Mouse (Mus musculus) hindbrain, embryonic 16.5 days (tissue): ENCODE measurements around the gene Ascc1. TPM values are rescaled to one million over a fixed set of nuclear protein-coding genes. Genes with fewer than 3 reads are reported as not detected.

Experiments used
- ATAC-seq: fragments of 200-750 bp; cut with Nextera tagmentation; 2 replicates; pipeline ENCODE4 v1.8.0; 2017; ENCODE audit warnings: moderate TSS enrichment, moderate library complexity
- H3K27ac ChIP-seq: fragments of 300-500 bp; sonication (generic); 2 replicates; pipeline ENCODE4 v1.5.1; 2014; ENCODE audit warnings: low read depth, mild to moderate bottlenecking, control low read depth, low read length, moderate library complexity
- H3K27me3 ChIP-seq: fragments of 300-500 bp; sonication (generic); replicated peaks from 2 replicates; pipeline ENCODE4 v1.6.1; 2014; ENCODE audit warnings: low read length; ENCODE audit not compliant: control insufficient read depth, insufficient read depth
- H3K36me3 ChIP-seq: fragments of 300-500 bp; sonication (generic); 2 replicates; pipeline ENCODE4 v1.6.1; 2014; ENCODE audit warnings: mild to moderate bottlenecking, low read length, moderate library complexity, mixed read lengths; ENCODE audit not compliant: control insufficient read depth, insufficient read depth
- H3K4me1 ChIP-seq: fragments of 300-500 bp; sonication (generic); 2 replicates; pipeline ENCODE4 v1.6.1; 2014; ENCODE audit warnings: low read depth, low read length; ENCODE audit not compliant: control insufficient read depth, insufficient read depth
- H3K4me2 ChIP-seq: fragments of 300-500 bp; sonication (generic); 2 replicates; pipeline ENCODE4 v1.6.1; 2014; ENCODE audit warnings: mild to moderate bottlenecking, low read length, control low read depth, moderate library complexity
- H3K4me3 ChIP-seq: fragments of 300-500 bp; sonication (generic); 2 replicates; pipeline ENCODE4 v1.5.1; 2014; ENCODE audit warnings: mild to moderate bottlenecking, low read length, control low read depth, moderate library complexity
- H3K9ac ChIP-seq: fragments of 300-500 bp; sonication (generic); 2 replicates; pipeline ENCODE4 v1.6.1; 2014; ENCODE audit warnings: low read depth, mild to moderate bottlenecking, control low read depth, low read length, moderate library complexity
- H3K9me3 ChIP-seq: fragments of 300-500 bp; sonication (generic); 2 replicates; pipeline ENCODE4 v1.6.1; 2014; ENCODE audit warnings: mild to moderate bottlenecking, low read length, moderate library complexity; ENCODE audit not compliant: control insufficient read depth
- WGBS: fragments of 180-500 bp; shearing (Covaris S2); extraction: QIAGEN DNeasy Blood & Tissue Kit; methylation state at CpG from one replicate; pipeline ENCODE4 v1.1.7; 2014; 5-methylcytosine and 5-hydroxymethylcytosine counted together
- polyA plus RNA-seq: library from polyadenylated mRNA; unstranded; fragments of >200 nt; fragmentation: Nextera tagmentation; extraction: Ambion mirVana; gene quantifications from 2 replicates; pipeline ENCODE4 v1.2.1, GENCODE M21; 2015

Ascc1 gene
- polyA plus RNA-seq, result 47.7 and 48.3 TPM in 2 replicates

GRCm38 (mm10) chr10:60002673-60003212 is at the start of gene Ascc1, which contains the start of gene Anapc16:
Gene Ascc1 (plus strand): TSS chr10:60002805.
Gene Anapc16 (minus strand): TSS chr10:60003135.
- ATAC-seq, result peak; percentile 97
- Histone ChIP-seq H3K27me3 (no peaks in the 10 kb centered on the region), H3K4me3 (peak within 1 kb of the TSS; percentile 62), H3K9ac (peak within 1 kb of the TSS; percentile 84), H3K9me3 (no peaks in the 10 kb centered on the region), H3K4me1 (peaks cover 14% of the 10 kb centered on the region), H3K4me2 (peak within 1 kb of the TSS; percentile 77), H3K27ac (peak within 1 kb of the TSS; percentile 100), H3K36me3 (0 out of 2 replicates have a peak, but pooled peaks cover 2% of the 10 kb centered on the region)
- under 1% methylated on average over 42 of the region's 51 CpGs for WGBS

GRCm38 (mm10) chr10:59953564-59954039 is 49.0 kb upstream of the Ascc1 start:
- no peak overlapping the region for H3K4me3 ChIP-seq
- no peak for ATAC-seq
- H3K27me3 ChIP-seq, result no peaks in the 10 kb centered on the region
- H3K36me3 ChIP-seq, result no peaks in the 10 kb centered on the region
- no peak overlapping the region for H3K9ac ChIP-seq
- H3K9me3 ChIP-seq, result no peaks in the 10 kb centered on the region
- 30% methylated on average over 7 of the region's 7 CpGs for WGBS
- H3K27ac ChIP-seq, result no peak overlapping the region
- H3K4me2 ChIP-seq, result no peak overlapping the region
- peaks cover 22% of the 10 kb centered on the region for H3K4me1 ChIP-seq

GRCm38 (mm10) chr10:59956681-59957080 is 45.9 kb upstream of the Ascc1 start:
- no peak overlapping the region for H3K4me2 ChIP-seq
- ATAC-seq, result no peak
- H3K27me3 ChIP-seq, result no peaks in the 10 kb centered on the region
- no peaks in the 10 kb centered on the region for H3K9me3 ChIP-seq
- H3K4me3 ChIP-seq, result no peak overlapping the region
- peak overlapping the region; percentile 49 for H3K27ac ChIP-seq
- H3K4me1 ChIP-seq, result peaks cover 21% of the 10 kb centered on the region
- 41% methylated on average over 5 of the region's 5 CpGs for WGBS
- H3K36me3 ChIP-seq, result no peaks in the 10 kb centered on the region
- H3K9ac ChIP-seq, result no peak overlapping the region

- peaks cover 21% of the 10 kb centered on the region for H3K4me1 ChIP-seq
- H3K4me3 ChIP-seq, result peak overlapping the region; percentile 12
- no peaks in the 10 kb centered on the region for H3K36me3 ChIP-seq
- peak overlapping the region; percentile 56 for H3K27ac ChIP-seq
- peak; percentile 41 for ATAC-seq
- H3K4me2 ChIP-seq, result peak overlapping the region; percentile 44
- peak overlapping the region; percentile 41 for H3K9ac ChIP-seq
- H3K9me3 ChIP-seq, result no peaks in the 10 kb centered on the region
- WGBS, result 11% methylated on average over 25 of the region's 25 CpGs
- H3K27me3 ChIP-seq, result no peaks in the 10 kb centered on the region
Measured at GRCm38 (mm10) chr10:59957171-59958149, 45.1 kb upstream of the Ascc1 start.

- Histone ChIP-seq H3K4me3 (no peak overlapping the region), H3K4me2 (peak overlapping the region; percentile 44), H3K27ac (peak overlapping the region; percentile 56), H3K36me3 (no peaks in the 10 kb centered on the region), H3K9ac (peak overlapping the region; percentile 41), H3K27me3 (no peaks in the 10 kb centered on the region), H3K4me1 (peaks cover 17% of the 10 kb centered on the region), H3K9me3 (no peaks in the 10 kb centered on the region)
- ATAC-seq, result peak; percentile 12; the same call in 1 of the 2 replicates
- WGBS, result 19% methylated on average over 5 of the region's 5 CpGs
Measured at GRCm38 (mm10) chr10:59958458-59958857, 44.1 kb upstream of the Ascc1 start.

- Histone ChIP-seq H3K4me1 (peaks cover 18% of the 10 kb centered on the region), H3K27ac (no peak overlapping the region), H3K27me3 (no peaks in the 10 kb centered on the region), H3K4me2 (no peak overlapping the region), H3K9ac (no peak overlapping the region), H3K9me3 (no peaks in the 10 kb centered on the region), H3K4me3 (no peak overlapping the region), H3K36me3 (no peaks in the 10 kb centered on the region)
- 69% methylated on average over 12 of the region's 12 CpGs for WGBS
- ATAC-seq, result no peak
Measured at GRCm38 (mm10) chr10:59959517-59959916, 43.1 kb upstream of the Ascc1 start.

GRCm38 (mm10) chr10:59963609-59964008 is 39.0 kb upstream of the Ascc1 start:
- 58% methylated on average over 2 of the region's 2 CpGs for WGBS
- Histone ChIP-seq H3K27me3 (no peaks in the 10 kb centered on the region), H3K27ac (no peak overlapping the region), H3K9me3 (no peaks in the 10 kb centered on the region), H3K4me2 (no peak overlapping the region), H3K4me1 (peaks cover 18% of the 10 kb centered on the region), H3K9ac (no peak overlapping the region), H3K36me3 (no peaks in the 10 kb centered on the region), H3K4me3 (no peak overlapping the region)
- ATAC-seq, result no peak

GRCm38 (mm10) chr10:59964504-59965361 is 37.9 kb upstream of the Ascc1 start:
- ATAC-seq, result peak; percentile 54
- 7% methylated on average over 19 of the region's 23 CpGs for WGBS

More at GRCm38 (mm10) chr10:59964504-59965361, 37.9 kb upstream of the Ascc1 start:
- peak overlapping the region; percentile 47 for H3K9ac ChIP-seq
- no peaks in the 10 kb centered on the region for H3K9me3 ChIP-seq
- H3K4me2 ChIP-seq, result peak overlapping the region; percentile 46
- H3K27me3 ChIP-seq, result no peaks in the 10 kb centered on the region
- peaks cover 10% of the 10 kb centered on the region for H3K4me1 ChIP-seq
- no peaks in the 10 kb centered on the region for H3K36me3 ChIP-seq
- peak overlapping the region; percentile 9; the same call in 1 of the 2 replicates for H3K4me3 ChIP-seq
- 0 out of 2 replicates have a peak overlapping the region, but pooled peaks have one; percentile 35 for H3K27ac ChIP-seq
